Mouse (Mus musculus): Measurements from ENCODE around the gene Slc25a11. TPM values are rescaled to one million over a fixed set of nuclear protein-coding genes. Genes with fewer than 3 reads are reported as not detected.

The Slc25a11 gene
- polyA plus RNA-seq (2015; fragmentation: Nextera tagmentation; extraction: Ambion mirVana) = 159 and 174 TPM in 2 replicates

DNA sequence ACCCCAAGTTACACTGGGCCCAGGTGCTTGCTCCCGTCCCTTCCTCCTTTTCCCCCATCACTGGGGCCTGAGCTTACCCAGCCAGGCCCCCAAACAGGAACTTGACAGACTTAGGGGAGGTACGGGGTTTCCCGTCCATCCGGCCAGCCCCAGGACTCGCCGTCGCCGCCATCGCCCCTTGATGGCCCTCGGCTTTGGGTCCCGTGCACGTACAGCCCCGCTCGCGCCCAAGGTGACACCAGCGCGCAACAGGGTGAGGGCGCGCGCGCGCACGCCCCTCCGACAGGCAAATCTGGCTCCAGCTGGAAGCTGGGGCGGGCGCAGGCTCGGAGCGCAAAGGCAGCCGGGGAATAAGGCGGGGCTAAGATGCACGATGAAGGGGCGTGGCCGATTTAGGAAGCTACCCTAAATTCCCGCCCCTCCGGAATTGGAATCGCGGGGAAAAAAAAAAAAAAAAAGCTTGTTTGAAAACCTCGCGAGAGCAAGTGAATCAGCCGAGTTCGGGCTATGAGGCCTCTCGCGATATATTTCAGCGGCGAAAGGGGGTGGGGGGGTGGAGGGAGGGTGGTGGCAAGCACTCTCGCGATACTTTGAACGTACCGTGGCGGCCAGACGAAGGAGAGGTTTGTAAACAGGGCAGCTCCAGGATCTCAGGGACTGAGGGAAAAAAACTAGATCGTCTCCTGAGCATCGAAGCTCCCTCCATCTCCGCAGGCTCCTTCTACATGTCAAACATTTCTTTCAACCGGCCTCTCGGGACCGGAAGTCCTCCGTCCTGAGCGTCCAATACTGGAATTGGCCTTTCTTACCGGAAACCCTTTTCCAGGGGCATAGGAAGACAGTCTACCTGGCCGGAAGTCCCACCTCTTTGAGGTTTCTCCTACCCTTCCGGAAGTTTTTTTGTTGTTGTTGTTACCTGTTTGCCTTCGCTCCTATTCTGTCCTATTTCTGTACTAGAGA lies at the start of gene Slc25a11, which contains the start of gene Rnf167:
TSS of gene Slc25a11 (minus strand) at position 789 of the 960 bp plus-strand sequence.
TSS of gene Rnf167 (plus strand) at position 545 of the 960 bp plus-strand sequence.
- Histone ChIP-seq H3K9me3 (ENCODE audit: control insufficient read depth, low read length) (no peaks in the 10 kb centered on the region), H3K27me3 (replicated peaks; ENCODE audit: control insufficient read depth, insufficient read depth, low read length) (no peaks in the 10 kb centered on the region), H3K27ac (ENCODE audit: low read length) (peak within 1 kb of the TSS; percentile 96), H3K4me1 (replicated peaks; ENCODE audit: control insufficient read depth, insufficient read depth, low read length) (peaks cover 33% of the 10 kb centered on the region), H3K36me3 (ENCODE audit: control insufficient read depth, insufficient read depth) (peaks cover 27% of the 10 kb centered on the region), H3K4me2 (ENCODE audit: low read length) (peak within 1 kb of the TSS; percentile 94), H3K4me3 (replicated peaks; ENCODE audit: low read length) (peak within 1 kb of the TSS; percentile 56), H3K9ac (replicated peaks; ENCODE audit: low read depth, low read length) (peak within 1 kb of the TSS; percentile 90)
- under 1% methylated on average over 63 of the region's 63 CpGs for WGBS
- ATAC-seq = peak; percentile 92

DNA sequence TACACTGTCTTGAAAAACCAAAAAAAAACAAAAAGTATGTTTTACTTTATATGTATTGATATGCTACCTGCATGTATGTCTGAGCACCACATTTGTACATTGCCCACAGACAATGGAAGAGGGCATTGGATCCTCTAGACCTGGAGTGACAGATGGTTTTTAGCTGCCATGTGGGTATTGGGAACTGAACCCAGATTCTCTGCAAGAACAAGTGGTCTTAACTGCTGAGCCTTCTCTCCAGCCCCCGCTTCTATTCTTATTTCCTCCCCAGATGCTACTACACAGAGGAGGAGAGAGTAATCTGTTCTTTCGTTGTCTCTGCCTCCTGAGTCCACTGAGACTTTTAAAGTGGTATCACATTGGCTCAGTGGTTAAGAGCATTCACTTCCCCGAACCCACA lies 46.2 kb upstream of the Slc25a11 start:
- Histone ChIP-seq H3K36me3 (ENCODE audit: control insufficient read depth, insufficient read depth) (no peaks in the 10 kb centered on the region), H3K4me2 (ENCODE audit: low read length) (no peak overlapping the region), H3K4me1 (replicated peaks; ENCODE audit: control insufficient read depth, insufficient read depth, low read length) (peaks cover 4% of the 10 kb centered on the region), H3K27me3 (replicated peaks; ENCODE audit: control insufficient read depth, insufficient read depth, low read length) (no peaks in the 10 kb centered on the region), H3K4me3 (replicated peaks; ENCODE audit: low read length) (no peak overlapping the region), H3K27ac (ENCODE audit: low read length) (no peak overlapping the region), H3K9me3 (ENCODE audit: control insufficient read depth, low read length) (no peaks in the 10 kb centered on the region), H3K9ac (replicated peaks; ENCODE audit: low read depth, low read length) (no peak overlapping the region)
- 76% methylated on average over 3 of the region's 3 CpGs for WGBS
- no peak for ATAC-seq

DNA sequence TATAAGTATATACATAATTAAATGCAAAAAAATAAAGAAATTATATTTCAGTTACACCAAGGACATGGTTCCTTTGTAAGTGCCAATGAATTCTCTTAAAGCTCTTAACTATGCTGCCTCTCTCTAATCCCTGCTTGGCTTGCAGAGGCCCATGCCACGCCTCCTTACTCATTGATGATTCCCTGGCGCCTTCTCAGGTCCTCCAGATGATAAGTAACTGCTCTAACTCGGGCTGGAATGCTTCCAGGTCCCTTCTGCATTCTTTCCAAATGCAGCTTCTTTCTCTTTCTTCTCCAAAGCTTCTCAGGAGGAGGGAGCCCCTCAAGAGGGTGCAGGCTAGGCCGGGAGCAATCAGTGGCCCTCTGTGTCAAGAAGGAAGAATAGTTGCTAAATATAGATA lies 42.3 kb upstream of the Slc25a11 start:
- no peak for ATAC-seq
- Histone ChIP-seq H3K36me3 (ENCODE audit: control insufficient read depth, insufficient read depth) (no peaks in the 10 kb centered on the region; the same call in 1 of the 2 replicates), H3K27me3 (replicated peaks; ENCODE audit: control insufficient read depth, insufficient read depth, low read length) (no peaks in the 10 kb centered on the region), H3K27ac (ENCODE audit: low read length) (no peak overlapping the region), H3K9me3 (ENCODE audit: control insufficient read depth, low read length) (no peaks in the 10 kb centered on the region), H3K9ac (replicated peaks; ENCODE audit: low read depth, low read length) (no peak overlapping the region), H3K4me1 (replicated peaks; ENCODE audit: control insufficient read depth, insufficient read depth, low read length) (peaks cover 17% of the 10 kb centered on the region), H3K4me3 (replicated peaks; ENCODE audit: low read length) (no peak overlapping the region), H3K4me2 (ENCODE audit: low read length) (no peak overlapping the region)
- WGBS = 35% methylated on average over 4 of the region's 4 CpGs

DNA sequence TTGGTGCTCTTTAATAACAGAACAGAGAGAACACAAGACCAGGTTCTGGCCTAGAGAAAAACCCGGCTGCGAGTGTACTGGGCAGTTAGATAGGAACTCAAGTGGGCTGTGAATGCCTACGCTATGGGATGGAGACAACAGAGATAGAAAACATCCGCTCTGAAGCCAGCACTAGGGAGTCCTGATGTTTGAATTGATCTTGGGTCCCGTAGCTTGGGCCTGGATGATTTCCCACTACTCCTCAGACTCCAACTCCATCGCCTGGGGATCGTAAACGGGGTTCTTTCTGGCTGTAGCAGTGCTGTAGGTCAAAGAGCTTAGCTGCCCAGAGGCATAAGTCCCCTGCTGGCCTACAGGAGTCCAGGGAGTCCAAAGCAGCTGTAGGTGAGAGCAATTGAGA lies 41.1 kb upstream of the Slc25a11 start:
- Histone ChIP-seq H3K36me3 (ENCODE audit: control insufficient read depth, insufficient read depth) (peaks cover 5% of the 10 kb centered on the region), H3K4me1 (replicated peaks; ENCODE audit: control insufficient read depth, insufficient read depth, low read length) (peaks cover 17% of the 10 kb centered on the region), H3K27me3 (replicated peaks; ENCODE audit: control insufficient read depth, insufficient read depth, low read length) (no peaks in the 10 kb centered on the region), H3K27ac (ENCODE audit: low read length) (0 out of 2 replicates have a peak overlapping the region, but pooled peaks have one; percentile 30), H3K4me3 (replicated peaks; ENCODE audit: low read length) (peak overlapping the region; percentile 80), H3K9me3 (ENCODE audit: control insufficient read depth, low read length) (no peaks in the 10 kb centered on the region), H3K4me2 (ENCODE audit: low read length) (peak overlapping the region; percentile 67), H3K9ac (replicated peaks; ENCODE audit: low read depth, low read length) (peak overlapping the region; percentile 91)
- 11% methylated on average over 8 of the region's 8 CpGs for WGBS
- no peak for ATAC-seq

DNA sequence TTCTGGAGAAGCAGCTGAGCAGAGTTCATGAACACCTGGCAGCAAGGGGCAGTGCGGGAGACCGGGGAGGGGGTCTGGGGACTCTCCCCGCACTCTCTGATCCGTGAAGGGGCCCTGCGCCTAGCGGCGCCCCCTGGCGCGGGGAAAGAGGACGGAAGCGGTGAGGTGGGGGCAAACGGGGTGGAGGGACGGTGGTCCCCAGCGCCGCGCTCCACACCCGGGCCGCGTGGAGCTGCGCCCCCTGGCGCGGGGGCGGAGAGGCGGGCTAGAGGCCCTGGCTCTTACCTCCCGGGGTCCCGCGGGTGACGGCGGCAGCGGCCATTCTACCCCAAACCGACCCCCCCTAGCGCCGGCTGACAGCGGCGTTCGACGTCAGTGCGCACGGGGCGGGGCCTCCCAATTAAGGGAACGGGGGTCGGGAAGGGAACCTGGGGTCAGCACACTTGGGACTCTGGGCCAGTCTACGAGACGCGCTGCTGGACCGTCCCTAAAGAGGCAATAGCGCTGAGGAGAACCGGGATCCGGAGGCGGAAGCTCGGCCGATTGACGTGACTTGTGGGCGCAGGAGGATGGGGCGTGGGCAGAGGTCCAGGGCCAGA lies 40.4 kb upstream of the Slc25a11 start, which contains the start of gene Camta2:
TSS of gene Camta2 (minus strand) at position 505 of the 599 bp plus-strand sequence.
- Histone ChIP-seq H3K27me3 (replicated peaks; ENCODE audit: control insufficient read depth, insufficient read depth, low read length) (no peaks in the 10 kb centered on the region), H3K27ac (ENCODE audit: low read length) (peak within 1 kb of the TSS; percentile 80), H3K4me2 (ENCODE audit: low read length) (peak within 1 kb of the TSS; percentile 67), H3K9ac (replicated peaks; ENCODE audit: low read depth, low read length) (peak within 1 kb of the TSS; percentile 91), H3K4me1 (replicated peaks; ENCODE audit: control insufficient read depth, insufficient read depth, low read length) (peaks cover 17% of the 10 kb centered on the region), H3K4me3 (replicated peaks; ENCODE audit: low read length) (peak within 1 kb of the TSS; percentile 80), H3K36me3 (ENCODE audit: control insufficient read depth, insufficient read depth) (peaks cover 6% of the 10 kb centered on the region), H3K9me3 (ENCODE audit: control insufficient read depth, low read length) (no peaks in the 10 kb centered on the region)
- peak; percentile 81 for ATAC-seq
- 0% methylated on average over 37 of the region's 55 CpGs for WGBS

DNA sequence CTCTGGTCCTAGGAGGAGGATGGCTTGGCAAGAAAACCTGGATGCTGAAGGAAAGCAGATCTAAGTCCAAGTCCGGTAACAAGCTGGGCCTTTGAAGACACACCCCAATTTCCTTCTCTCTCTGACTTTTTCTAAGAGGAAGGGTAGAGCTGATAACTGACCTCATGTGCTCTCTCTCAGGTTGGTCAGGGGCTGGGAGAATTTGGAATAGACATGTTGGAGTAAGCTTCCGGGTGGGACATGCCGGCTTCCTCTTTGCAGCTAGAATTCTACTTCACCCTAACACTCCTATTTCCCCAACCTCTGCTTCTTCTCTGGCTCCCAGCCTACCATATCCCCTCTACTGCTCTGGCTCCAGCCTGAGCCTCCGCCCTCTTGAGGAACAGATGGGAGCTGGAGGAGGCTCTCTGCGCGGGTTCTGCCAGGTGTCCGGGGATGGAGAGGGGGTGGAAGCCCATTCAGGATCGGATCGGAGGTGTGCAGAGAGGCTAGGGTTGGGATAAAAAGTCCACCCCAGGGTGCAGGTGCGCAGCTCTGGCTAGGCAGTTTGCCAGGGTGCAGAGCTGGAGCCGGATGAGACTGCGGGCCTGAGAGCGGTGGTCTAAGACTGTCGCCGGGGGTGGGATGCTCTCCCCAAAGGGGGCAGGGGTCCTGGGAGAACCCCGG lies 39.8 kb upstream of the Slc25a11 start:
- Histone ChIP-seq H3K9ac (replicated peaks; ENCODE audit: low read depth, low read length) (peak overlapping the region; percentile 91), H3K4me1 (replicated peaks; ENCODE audit: control insufficient read depth, insufficient read depth, low read length) (peaks cover 23% of the 10 kb centered on the region), H3K36me3 (ENCODE audit: control insufficient read depth, insufficient read depth) (peaks cover 6% of the 10 kb centered on the region), H3K4me3 (replicated peaks; ENCODE audit: low read length) (peak overlapping the region; percentile 80), H3K9me3 (ENCODE audit: control insufficient read depth, low read length) (no peaks in the 10 kb centered on the region), H3K27me3 (replicated peaks; ENCODE audit: control insufficient read depth, insufficient read depth, low read length) (no peaks in the 10 kb centered on the region), H3K4me2 (ENCODE audit: low read length) (peak overlapping the region; percentile 67), H3K27ac (ENCODE audit: low read length) (peak overlapping the region; percentile 80)
- peak; percentile 77 for ATAC-seq
- 5% methylated on average over 16 of the region's 16 CpGs for WGBS

DNA sequence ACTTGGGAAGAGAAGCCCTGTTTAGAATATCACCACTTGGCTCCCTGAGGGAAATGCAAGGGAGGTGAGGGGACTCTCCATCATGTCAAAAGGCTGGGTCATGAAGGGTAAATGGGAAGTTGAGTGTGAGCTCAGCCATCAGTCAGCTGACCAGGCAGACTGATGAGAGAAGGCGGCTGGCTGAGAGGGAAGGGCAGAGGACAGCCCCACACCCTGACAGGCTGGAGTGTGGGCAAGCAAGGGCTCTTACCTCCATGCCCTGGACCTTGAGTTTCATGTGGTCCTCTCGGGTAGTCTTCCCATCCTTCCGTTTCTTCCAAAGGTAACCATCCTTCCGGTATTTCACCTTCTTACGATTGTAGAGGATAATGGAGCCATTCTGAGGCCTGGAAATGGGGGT lies 36.4 kb upstream of the Slc25a11 start:
- WGBS = 89% methylated on average over 5 of the region's 5 CpGs
- H3K36me3 ChIP-seq (ENCODE audit: control insufficient read depth, insufficient read depth) = peaks cover 12% of the 10 kb centered on the region
- peaks cover 23% of the 10 kb centered on the region for H3K4me1 ChIP-seq (replicated peaks; ENCODE audit: control insufficient read depth, insufficient read depth, low read length)

DNA sequence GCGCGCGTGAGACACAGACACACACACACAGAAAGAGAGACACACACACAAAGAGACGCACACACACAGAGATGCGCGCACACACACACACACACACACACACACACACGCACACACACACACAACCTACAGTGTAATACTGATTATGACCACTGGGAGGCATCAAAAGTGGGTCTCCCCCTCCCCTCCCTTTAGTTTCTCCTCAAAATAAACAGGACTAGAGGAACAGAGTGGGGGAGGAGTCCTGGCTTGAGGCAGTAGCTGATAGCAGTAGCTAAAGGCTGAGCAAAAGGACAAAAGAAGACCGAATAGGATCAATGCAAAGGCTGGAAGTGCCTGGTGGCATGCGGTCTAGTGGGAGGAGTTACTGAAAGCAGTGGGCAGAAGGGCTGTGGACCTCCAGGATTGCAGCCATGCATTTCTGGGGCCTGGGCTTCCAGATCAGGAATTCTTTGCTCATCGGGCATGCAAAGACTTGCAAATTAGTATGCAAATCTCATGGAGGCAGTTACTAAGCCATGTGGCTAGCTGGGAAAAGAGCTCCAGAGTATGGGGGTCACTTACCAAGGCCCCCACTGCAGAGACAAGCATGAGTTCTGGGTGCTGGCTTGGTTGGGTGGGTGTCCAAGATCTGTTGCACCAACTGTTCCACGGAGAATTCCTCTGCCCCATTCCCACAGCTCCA lies 34.8 kb upstream of the Slc25a11 start:
- H3K36me3 ChIP-seq (ENCODE audit: control insufficient read depth, insufficient read depth) = peaks cover 12% of the 10 kb centered on the region
- no peaks in the 10 kb centered on the region for H3K9me3 ChIP-seq (ENCODE audit: control insufficient read depth, low read length)
- no peak overlapping the region for H3K4me3 ChIP-seq (replicated peaks; ENCODE audit: low read length)
- 14% methylated on average over 11 of the region's 11 CpGs for WGBS
- H3K4me2 ChIP-seq (ENCODE audit: low read length) = peak overlapping the region; percentile 24; the same call in 1 of the 2 replicates
- peak overlapping the region; percentile 71 for H3K27ac ChIP-seq (ENCODE audit: low read length)
- 0 out of 2 replicates have a peak overlapping the region, but pooled peaks have one; percentile 39 for H3K9ac ChIP-seq (replicated peaks; ENCODE audit: low read depth, low read length)
- peaks cover 16% of the 10 kb centered on the region for H3K4me1 ChIP-seq (replicated peaks; ENCODE audit: control insufficient read depth, insufficient read depth, low read length)
- peak; percentile 86 for ATAC-seq
- no peaks in the 10 kb centered on the region for H3K27me3 ChIP-seq (replicated peaks; ENCODE audit: control insufficient read depth, insufficient read depth, low read length)

More for the DNA sequence above, 36.4 kb upstream of the Slc25a11 start:
- no peak overlapping the region for H3K9ac ChIP-seq (replicated peaks; ENCODE audit: low read depth, low read length)
- no peak overlapping the region for H3K27ac ChIP-seq (ENCODE audit: low read length)
- no peak overlapping the region for H3K4me3 ChIP-seq (replicated peaks; ENCODE audit: low read length)
- no peaks in the 10 kb centered on the region for H3K27me3 ChIP-seq (replicated peaks; ENCODE audit: control insufficient read depth, insufficient read depth, low read length)
- H3K4me2 ChIP-seq (ENCODE audit: low read length) = no peak overlapping the region
- H3K9me3 ChIP-seq (ENCODE audit: control insufficient read depth, low read length) = no peaks in the 10 kb centered on the region
- no peak for ATAC-seq

All from forebrain, embryonic 16.5 days (tissue).